Mouse (Mus musculus) testis, adult 2 months (tissue): ENCODE measurements at regions not wholly inside any gene's neighbourhood (a gene's known extent, or its start where the extent isn't known, plus 50 kb on each side); places are given as distances from the start of the nearest gene placed in this dataset.

Experiments used
- H3K27ac ChIP-seq: fragments of 200-500 bp; 2 replicates; pipeline ENCODE4 v1.5.1; 2012; ENCODE audit warnings: low read depth, low read length; ENCODE audit not compliant: control insufficient read depth, insufficient read depth
- H3K27me3 ChIP-seq: fragments of 200-500 bp; 2 replicates; pipeline ENCODE4 v1.6.1; 2012; ENCODE audit warnings: mild to moderate bottlenecking, low read length, moderate library complexity; ENCODE audit not compliant: control insufficient read depth, insufficient read depth
- H3K36me3 ChIP-seq: fragments of 200-500 bp; 2 replicates; pipeline ENCODE4 v1.6.1; 2012; ENCODE audit warnings: mild to moderate bottlenecking, low read length; ENCODE audit not compliant: control insufficient read depth, insufficient read depth
- H3K4me1 ChIP-seq: fragments of 200-500 bp; 2 replicates; pipeline ENCODE4 v1.6.1; 2012; ENCODE audit warnings: low read length; ENCODE audit not compliant: control insufficient read depth, insufficient read depth
- H3K4me3 ChIP-seq: fragments of 200-500 bp; 2 replicates; pipeline ENCODE4 v1.5.1; 2012; ENCODE audit warnings: low read depth, mild to moderate bottlenecking, low read length, moderate library complexity, mixed read lengths; ENCODE audit not compliant: control insufficient read depth
- CTCF ChIP-seq: fragments of 200-500 bp; IDR thresholded peaks from 2 replicates; pipeline ENCODE4 v1.5.1; 2012; ENCODE audit warnings: low read depth, mild to moderate bottlenecking, inconsistent platforms, low read length, moderate library complexity; ENCODE audit not compliant: control insufficient read depth, insufficient read depth, insufficient replicate concordance
- POLR2A ChIP-seq: fragments of 200-500 bp; IDR thresholded peaks from 2 replicates; pipeline ENCODE4 v1.6.1; 2012; ENCODE audit warnings: low read depth, mild to moderate bottlenecking, inconsistent platforms, low read length, moderate library complexity; ENCODE audit not compliant: control insufficient read depth

DNA sequence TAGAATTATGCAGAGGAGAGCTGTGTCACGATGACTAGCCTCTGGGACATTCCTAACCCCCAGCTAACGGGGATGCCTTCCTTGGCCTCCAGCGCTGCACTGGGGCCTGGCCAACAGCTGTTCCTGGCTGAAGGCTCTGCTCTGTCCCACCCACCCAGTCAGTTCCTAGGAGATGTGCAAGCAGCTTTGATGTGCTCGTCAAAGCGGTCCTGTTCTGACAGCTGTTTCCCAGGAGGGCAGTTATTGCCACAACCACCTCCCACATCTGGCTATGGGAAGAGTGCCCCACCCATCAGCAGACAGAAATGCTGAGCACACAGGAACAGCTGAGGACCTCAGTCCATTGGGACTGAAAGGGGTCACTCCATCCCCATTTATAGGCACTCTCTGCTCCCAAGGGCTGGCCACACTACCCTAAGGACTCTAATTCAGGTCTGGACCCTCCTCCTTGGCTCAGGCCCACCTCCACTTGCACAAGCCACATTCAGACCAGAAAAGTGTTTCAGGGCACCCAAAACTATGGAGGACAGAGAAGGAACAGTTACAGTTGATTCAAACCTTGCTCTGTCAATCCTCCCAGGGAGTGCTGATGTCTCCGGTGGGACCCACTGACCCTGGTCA, 75.2 kb downstream of the Zfp36l2 start:
- Histone ChIP-seq H3K36me3 (no peaks in the 10 kb centered on the region), H3K27ac (no peak overlapping the region)
- no peak for TF ChIP-seq CTCF
- TF ChIP-seq POLR2A = no peak

GRCm38 (mm10) chr17:84111787-84112370, 75.9 kb downstream of the Zfp36l2 start:
- Histone ChIP-seq H3K4me1 (peaks cover 3% of the 10 kb centered on the region), H3K27ac (no peak overlapping the region), H3K36me3 (no peaks in the 10 kb centered on the region), H3K4me3 (no peak overlapping the region), H3K27me3 (no peaks in the 10 kb centered on the region)
- TF ChIP-seq POLR2A = no peak
- TF ChIP-seq CTCF = no peak

More for the DNA sequence above, 75.2 kb downstream of the Zfp36l2 start:
- Histone ChIP-seq H3K4me1 (peaks cover 3% of the 10 kb centered on the region), H3K27me3 (no peaks in the 10 kb centered on the region), H3K4me3 (no peak overlapping the region)

GRCm38 (mm10) chr17:84110945-84111344, 76.8 kb downstream of the Zfp36l2 start:
- Histone ChIP-seq H3K4me3 (no peak overlapping the region), H3K4me1 (peaks cover 3% of the 10 kb centered on the region), H3K27ac (no peak overlapping the region), H3K36me3 (no peaks in the 10 kb centered on the region), H3K27me3 (no peaks in the 10 kb centered on the region)
- TF ChIP-seq POLR2A (no peak), CTCF (no peak)

DNA sequence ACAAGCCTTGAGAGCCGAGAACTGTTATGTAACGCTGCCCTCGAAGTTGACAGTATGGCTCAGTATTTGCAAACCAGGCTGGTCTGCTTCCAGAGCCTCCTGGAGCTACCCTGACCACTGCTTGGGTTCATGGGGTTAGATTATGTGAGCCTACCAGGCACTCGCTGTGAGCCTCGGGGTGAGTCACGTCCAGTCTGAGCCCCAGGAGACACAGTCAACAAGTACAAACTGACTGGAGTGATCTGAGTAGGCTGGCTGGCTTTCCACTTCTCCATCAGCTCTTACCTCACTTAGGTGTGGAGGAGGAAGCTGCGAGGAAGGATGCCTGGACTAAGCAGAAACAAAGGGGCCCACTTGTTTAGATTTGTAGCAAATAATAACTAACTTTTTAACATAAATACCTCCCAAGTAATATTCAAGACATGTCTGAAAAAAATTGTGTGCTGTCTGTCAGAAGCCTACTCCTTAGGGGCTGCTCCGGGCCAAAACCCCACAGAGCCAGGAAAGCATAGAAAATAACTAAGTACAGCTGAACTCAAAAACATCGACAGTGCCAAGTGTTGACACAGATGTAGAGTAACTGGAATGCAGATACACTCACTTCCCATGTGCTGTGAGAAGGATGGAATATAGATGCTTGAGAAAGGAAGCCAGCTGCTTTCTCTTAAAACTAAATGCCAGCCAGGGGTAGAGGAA, 77.6 kb downstream of the Zfp36l2 start:
- H3K27me3 ChIP-seq = no peaks in the 10 kb centered on the region
- no peak for TF ChIP-seq POLR2A
- no peak for TF ChIP-seq CTCF
- H3K27ac ChIP-seq = no peak overlapping the region
- H3K4me1 ChIP-seq = peaks cover 3% of the 10 kb centered on the region; the same call in 1 of the 2 replicates
- no peaks in the 10 kb centered on the region for H3K36me3 ChIP-seq
- H3K4me3 ChIP-seq = no peak overlapping the region

- Histone ChIP-seq H3K4me1 (no peaks in the 10 kb centered on the region), H3K27me3 (no peaks in the 10 kb centered on the region), H3K4me3 (no peak overlapping the region), H3K36me3 (no peaks in the 10 kb centered on the region), H3K27ac (no peak overlapping the region)
- TF ChIP-seq POLR2A (no peak), CTCF (no peak)
Observed at GRCm38 (mm10) chr17:84107946-84108686, 79.6 kb downstream of the Zfp36l2 start.

- no peak overlapping the region for H3K27ac ChIP-seq
- H3K36me3 ChIP-seq = no peaks in the 10 kb centered on the region
- no peaks in the 10 kb centered on the region for H3K4me1 ChIP-seq
- no peak overlapping the region for H3K4me3 ChIP-seq
- no peak for TF ChIP-seq CTCF
- no peak for TF ChIP-seq POLR2A
- no peaks in the 10 kb centered on the region for H3K27me3 ChIP-seq
Observed at GRCm38 (mm10) chr17:84107497-84107896, 80.2 kb downstream of the Zfp36l2 start.

- H3K4me1 ChIP-seq = no peaks in the 10 kb centered on the region
- H3K27me3 ChIP-seq = no peaks in the 10 kb centered on the region
- TF ChIP-seq POLR2A (no peak), CTCF (no peak)
- H3K27ac ChIP-seq = no peak overlapping the region
- no peak overlapping the region for H3K4me3 ChIP-seq
- no peaks in the 10 kb centered on the region for H3K36me3 ChIP-seq
Observed at GRCm38 (mm10) chr17:84104242-84104641, 83.5 kb downstream of the Zfp36l2 start.
